Comparison of ENCODE assay signal across 9 mouse cellular contexts in genomic region chr15:80256656-80257601, GRCm38 (mm10). TPM values are rescaled to one million over a fixed set of nuclear protein-coding genes. Genes with fewer than 3 reads are reported as not detected.
DNase-seq lines count a peak whose midpoint lies in the region; ATAC-seq and TF ChIP-seq lines count a peak whose summit lies in the region.
"Had no signal": no experiment of that assay in that cellular context is flagged by ENCODE, and none has a peak within 500 bp of the region (broad histone marks: within the 10 kb centered on the region; RNA-seq: fewer than 3 reads in every experiment).

No protein-coding gene starts in this region.

- intact Hi-C loops in gastrocnemius, adult 2 months (cut with DNase I) = no loop called here

- 69% methylated on average over 12 of the region's 12 CpGs for WGBS in forebrain, embryonic 12.5 days
- 48% methylated on average over 12 of the region's 12 CpGs for WGBS in liver, embryonic 14.5 days (ENCODE audit: insufficient replicate concordance)

- H3K27me3 ChIP-seq in C2C12 (ENCODE audit: control insufficient read depth, insufficient read depth, insufficient read length) = no peaks in the 10 kb centered on the region
- H3K27me3 ChIP-seq in forebrain, embryonic 12.5 days = no peaks in the 10 kb centered on the region
- H3K27me3 ChIP-seq in liver, embryonic 14.5 days (ENCODE audit: control insufficient read depth, insufficient read depth, low read length) = no peaks in the 10 kb centered on the region

- peaks cover 39% of the 10 kb centered on the region for H3K79me2 ChIP-seq in C2C12 (ENCODE audit: control insufficient read depth, insufficient read depth)

- H3K27ac ChIP-seq in gastrocnemius, adult 2 months = peak overlapping the region; percentile 99
- H3K27ac ChIP-seq in forebrain, embryonic 12.5 days = peak overlapping the region; percentile 98
- H3K27ac ChIP-seq in liver, embryonic 14.5 days = peak overlapping the region; percentile 97

- H3K36me3 ChIP-seq in C2C12 (ENCODE audit: control insufficient read depth, insufficient read depth) = peaks cover 65% of the 10 kb centered on the region
- H3K36me3 ChIP-seq in forebrain, embryonic 12.5 days (replicated peaks) = peaks cover 49% of the 10 kb centered on the region
- H3K36me3 ChIP-seq in liver, embryonic 14.5 days (replicated peaks; ENCODE audit: control insufficient read depth, insufficient read depth, low read depth) = peaks cover 41% of the 10 kb centered on the region

- peak overlapping the region; percentile 93 for H3K4me2 ChIP-seq in forebrain, embryonic 12.5 days
- peak overlapping the region; percentile 90 for H3K4me2 ChIP-seq in liver, embryonic 14.5 days (ENCODE audit: low read depth)

- H3ac ChIP-seq in C2C12 (ENCODE audit: control insufficient read depth, insufficient read length, low read depth) = peak overlapping the region; percentile 93

- TF ChIP-seq CTCF in gastrocnemius, adult 2 months (IDR thresholded peaks at IDR 0.05) = no peak
- TF ChIP-seq CTCF in C2C12 (IDR thresholded peaks at IDR 0.05; ENCODE audit: control insufficient read depth, insufficient read depth, insufficient read length) = no peak
- no peak for TF ChIP-seq CTCF in liver, embryonic 14.5 days (IDR thresholded peaks at IDR 0.05; ENCODE audit: low read depth)

- no peak for ATAC-seq in forebrain, embryonic 12.5 days (ENCODE audit: low FRiP score)
- ATAC-seq in liver, embryonic 14.5 days (ENCODE audit: insufficient read depth) = no peak
- ATAC-seq in monocyte, adult 5-6 weeks (replicated peaks; ENCODE audit: insufficient number of reproducible peaks, low FRiP score, low TSS enrichment, poor library complexity, severe bottlenecking) = no peak

- H3K79me3 ChIP-seq in C2C12 (ENCODE audit: low read depth) = peaks cover 20% of the 10 kb centered on the region

- peak overlapping the region; percentile 100 for H3K9ac ChIP-seq in forebrain, embryonic 12.5 days
- peak overlapping the region; percentile 96 for H3K9ac ChIP-seq in liver, embryonic 14.5 days (replicated peaks)

- H3K9me3 ChIP-seq in forebrain, embryonic 12.5 days = no peaks in the 10 kb centered on the region
- H3K9me3 ChIP-seq in liver, embryonic 14.5 days (ENCODE audit: control insufficient read depth, low read length) = no peaks in the 10 kb centered on the region

- peak overlapping the region; percentile 78 for H3K4me3 ChIP-seq in gastrocnemius, adult 2 months
- H3K4me3 ChIP-seq in C2C12 (ENCODE audit: insufficient read depth, poor library complexity, severe bottlenecking) = peak overlapping the region; percentile 100
- H3K4me3 ChIP-seq in forebrain, embryonic 12.5 days (replicated peaks) = peak overlapping the region; percentile 100
- H3K4me3 ChIP-seq in liver, embryonic 14.5 days (ENCODE audit: insufficient read depth in 1 of 2, low read depth in 2 of 2, low read length in 2 of 2) = peak overlapping the region; percentile 87 to 91

- TF ChIP-seq EP300 in liver, embryonic 14.5 days (IDR thresholded peaks at IDR 0.05; ENCODE audit: low read depth) = no peak

- no peak for DNase-seq in gastrocnemius, adult 2 months
- DNase-seq in gastrocnemius, postnatal 4 days (ENCODE audit: low spot score in 2 of 2) = no peak
- DNase-seq in liver, embryonic 14.5 days (ENCODE audit: low read depth in 3 of 3, low spot score in 3 of 3) = peak in 1 of 3 experiments; percentile 26
- DNase-seq in frontal cortex, postnatal 14 days (ENCODE audit: low spot score in 2 of 2) = no peak
- no peak for DNase-seq in kidney, postnatal 14 days

- H3K4me1 ChIP-seq in forebrain, embryonic 12.5 days = peaks cover 33% of the 10 kb centered on the region
- H3K4me1 ChIP-seq in liver, embryonic 14.5 days (replicated peaks; ENCODE audit: control insufficient read depth in 2 of 2, insufficient read depth in 2 of 2, low read length in 1 of 2) = peaks cover 38 to 48% of the 10 kb centered on the region in 2 experiments

TF ChIP-seq in C2C12, 6 proteins besides CTCF, POLR2A, EP300 and RAD21:
- no peak for TF ChIP-seq MYOG (IDR thresholded peaks at IDR 0.05; ENCODE audit: control insufficient read depth, extremely low read depth, insufficient read length)
- TF ChIP-seq CEBPB (IDR thresholded peaks at IDR 0.05; ENCODE audit: low read depth) = no peak
- TF ChIP-seq MYOD1 (IDR thresholded peaks at IDR 0.05; ENCODE audit: control insufficient read depth, insufficient read length, low read depth) = no peak
- TF ChIP-seq MAX (IDR thresholded peaks at IDR 0.05) = no peak

RNA-seq across cellular contexts. Expression of gene Atf4, which starts 1.9 kb away (rescaled TPM):
- 100 to 1,000 TPM; 146 to 171 TPM for total RNA-seq in gastrocnemius, adult 2 months (2021)
- 100 to 1,000 TPM; 118 to 130 TPM for total RNA-seq in gastrocnemius, postnatal 4 days (2021)
- 507 TPM for polyA plus RNA-seq in C2C12 (2012; fragmentation: generic; extraction: Trizol)
- 132 and 142 TPM in 2 replicates for polyA plus RNA-seq in forebrain, embryonic 12.5 days (2016; fragmentation: Nextera tagmentation; extraction: Ambion mirVana)
- polyA plus RNA-seq in liver, embryonic 14.5 days (2012; rRNA removed) = 146 and 246 TPM in 2 replicates
- polyA plus RNA-seq in liver, embryonic 14.5 days (2014; fragmentation: Nextera tagmentation; extraction: Ambion mirVana) = 108 and 129 TPM in 2 replicates
- 446 to 519 TPM (median 465 TPM) in 3 replicates for total RNA-seq in monocyte, adult 5-6 weeks (2017)

RNA-seq across cellular contexts. Expression of gene Rps19bp1, which starts 7.2 kb away (rescaled TPM):
- total RNA-seq in gastrocnemius, adult 2 months (2021) = 10 to 100 TPM; 11.3 to 16.0 TPM
- 10 to 100 TPM; 23.8 to 26.4 TPM for total RNA-seq in gastrocnemius, postnatal 4 days (2021)
- polyA plus RNA-seq in C2C12 (2012; fragmentation: generic; extraction: Trizol) = 223 TPM
- 57.4 and 65.2 TPM in 2 replicates for polyA plus RNA-seq in forebrain, embryonic 12.5 days (2016; fragmentation: Nextera tagmentation; extraction: Ambion mirVana)
- 16.2 and 25.6 TPM in 2 replicates for polyA plus RNA-seq in liver, embryonic 14.5 days (2012; rRNA removed)
- polyA plus RNA-seq in liver, embryonic 14.5 days (2014; fragmentation: Nextera tagmentation; extraction: Ambion mirVana) = 30.0 and 32.9 TPM in 2 replicates
- 10.6 to 23.0 TPM (median 13.2 TPM) in 3 replicates for total RNA-seq in monocyte, adult 5-6 weeks (2017)

RNA-seq across cellular contexts. Expression of gene AC140267.1, which starts 21.3 kb away (rescaled TPM):
- 10 to 100 TPM; 10.3 to 12.7 TPM for total RNA-seq in gastrocnemius, adult 2 months (2021)
- 10 to 100 TPM; 12.3 to 12.6 TPM for total RNA-seq in gastrocnemius, postnatal 4 days (2021)
- not detected for polyA plus RNA-seq in C2C12 (2012; fragmentation: generic; extraction: Trizol)
- not detected in 2 replicates for polyA plus RNA-seq in forebrain, embryonic 12.5 days (2016; fragmentation: Nextera tagmentation; extraction: Ambion mirVana)
- polyA plus RNA-seq in liver, embryonic 14.5 days (2012; rRNA removed) = not detected in 2 replicates
- polyA plus RNA-seq in liver, embryonic 14.5 days (2014; fragmentation: Nextera tagmentation; extraction: Ambion mirVana) = not detected in 2 replicates
- total RNA-seq in monocyte, adult 5-6 weeks (2017) = not detected in 3 replicates
- total RNA-seq: neutrophil, adult 5-6 weeks had no signal

RNA-seq across cellular contexts. Expression of gene Mief1, which starts 23.1 kb away (rescaled TPM):
- total RNA-seq in gastrocnemius, adult 2 months (2021) = 10 to 100 TPM; 20.6 to 24.6 TPM
- total RNA-seq in gastrocnemius, postnatal 4 days (2021) = 10 to 100 TPM; 28.7 to 33.5 TPM
- 27.3 TPM for polyA plus RNA-seq in C2C12 (2012; fragmentation: generic; extraction: Trizol)
- polyA plus RNA-seq in forebrain, embryonic 12.5 days (2016; fragmentation: Nextera tagmentation; extraction: Ambion mirVana) = 38.6 and 44.2 TPM in 2 replicates
- 4.3 and 4.8 TPM in 2 replicates for polyA plus RNA-seq in liver, embryonic 14.5 days (2012; rRNA removed)
- polyA plus RNA-seq in liver, embryonic 14.5 days (2014; fragmentation: Nextera tagmentation; extraction: Ambion mirVana) = 13.3 and 14.5 TPM in 2 replicates
- total RNA-seq in monocyte, adult 5-6 weeks (2017) = 28.7 to 38.2 TPM (median 29.9 TPM) in 3 replicates

RNA-seq across cellular contexts. Expression of gene Cacna1i, which starts 30.1 kb away (rescaled TPM):
- total RNA-seq in gastrocnemius, adult 2 months (2021) = under 1 TPM; 0.28 to 0.46 TPM
- under 1 TPM in 1 of 2 experiments, not detected in 1; 0.05 TPM for total RNA-seq in gastrocnemius, postnatal 4 days (2021)
- not detected for polyA plus RNA-seq in C2C12 (2012; fragmentation: generic; extraction: Trizol)
- 0.17 and 0.21 TPM in 2 replicates for polyA plus RNA-seq in forebrain, embryonic 12.5 days (2016; fragmentation: Nextera tagmentation; extraction: Ambion mirVana)
- 0.01 and 0.02 TPM in 2 replicates for polyA plus RNA-seq in liver, embryonic 14.5 days (2012; rRNA removed)
- 0.01 TPM in 1 of 2 replicates, not detected in the other for polyA plus RNA-seq in liver, embryonic 14.5 days (2014; fragmentation: Nextera tagmentation; extraction: Ambion mirVana)
- total RNA-seq in monocyte, adult 5-6 weeks (2017) = 2.2 to 5.0 TPM (median 3.1 TPM) in 3 replicates

Comparison
In these comparisons a context has a peak if more than half of its experiments do, and no peak if none do; other contexts are left out.
1. RNA of gene AC140267.1, which starts 21.3 kb away (total RNA-seq): 10.3 to 12.7 TPM in gastrocnemius, adult 2 months and 12.3 to 12.6 TPM in gastrocnemius, postnatal 4 days; not detected in monocyte, adult 5-6 weeks; every median in the first group is over 10 times any median in the second.
2. Peak in every context shown above with its lines, with median percentiles within 50 percentile points of each other: H3K27ac ChIP-seq and H3K4me3 ChIP-seq.